Mouse (Mus musculus) testis, postnatal 10 days (tissue): ENCODE data around the gene Chpt1.
"Not testable (repeated sequence)": the region's sequence is repeated elsewhere in the genome, so short reads cannot be mapped to it uniquely, and the experiment has no call there.

Experiments used
- DNase-seq: peaks from one replicate; pipeline ENCODE4 v3.0.0; 2021; ENCODE audit warnings: low spot score

The Chpt1 gene

DNA sequence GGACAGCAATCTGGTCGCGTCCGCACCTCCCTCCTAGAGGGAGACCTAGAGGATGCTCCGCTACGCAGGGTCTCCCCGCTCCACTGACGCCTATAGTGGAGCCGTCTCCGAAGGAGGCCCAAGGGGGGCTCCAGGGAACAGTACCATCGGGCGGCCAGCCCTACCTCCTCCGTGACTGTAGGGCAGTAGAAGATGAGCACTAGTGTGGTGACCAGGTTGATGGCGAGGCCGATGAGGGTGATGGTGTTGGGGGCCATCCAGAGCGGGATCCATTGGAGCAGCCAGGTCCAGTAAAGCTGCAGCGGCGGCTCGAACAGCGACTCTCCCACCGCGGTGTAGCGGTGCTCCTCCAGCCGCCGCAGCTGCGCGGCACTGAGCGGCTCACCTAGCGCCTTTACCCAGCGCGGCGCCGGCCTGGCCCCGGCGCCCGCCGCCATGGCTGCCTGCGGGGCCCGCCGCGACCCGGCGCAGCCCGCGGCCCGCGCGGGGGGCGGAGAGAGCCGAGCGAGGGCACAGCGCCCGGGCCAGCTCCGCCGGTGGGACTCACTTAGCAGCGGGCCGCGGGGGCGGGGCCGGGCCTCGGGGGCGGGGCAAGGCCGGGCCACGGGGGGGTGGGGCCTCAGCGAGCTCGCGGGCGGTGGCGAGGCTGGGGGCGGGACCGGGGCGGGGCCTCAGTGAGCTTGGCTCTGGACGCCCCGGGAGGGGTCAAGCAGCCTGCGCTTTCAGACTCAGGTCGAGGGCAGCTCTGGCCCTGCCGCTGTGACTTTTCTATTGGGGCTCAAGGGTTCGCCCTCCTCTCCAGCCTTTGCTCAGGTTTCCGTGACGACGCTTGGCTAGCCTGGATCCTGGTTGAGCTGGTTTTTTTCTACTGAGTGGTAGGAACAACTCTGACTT, at the start of gene Chpt1:
Gene Chpt1, minus strand, starts transcription at position 653 of the 894 bp plus-strand sequence.
- DNase-seq = peak; percentile 95

DNA sequence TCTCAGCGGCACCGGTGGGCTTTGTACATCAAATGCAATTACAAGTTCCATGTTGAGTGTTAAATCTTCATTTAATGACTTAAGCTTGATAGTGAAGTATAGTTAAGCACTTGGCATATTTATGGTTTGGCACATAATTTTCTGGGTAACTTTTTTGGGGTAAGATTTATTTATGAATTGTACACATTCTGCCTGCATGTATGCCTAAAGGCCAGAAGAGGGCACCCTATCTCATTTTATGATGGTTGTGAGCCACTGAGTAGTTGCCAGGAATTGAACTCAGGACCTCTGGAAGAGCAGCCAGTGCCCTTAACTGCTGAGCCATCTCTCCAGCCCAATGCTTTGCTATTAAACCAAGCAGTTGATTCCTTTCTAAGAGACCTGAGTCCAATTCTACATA, 48.9 kb upstream of the Chpt1 start:
- DNase-seq = no peak

DNA sequence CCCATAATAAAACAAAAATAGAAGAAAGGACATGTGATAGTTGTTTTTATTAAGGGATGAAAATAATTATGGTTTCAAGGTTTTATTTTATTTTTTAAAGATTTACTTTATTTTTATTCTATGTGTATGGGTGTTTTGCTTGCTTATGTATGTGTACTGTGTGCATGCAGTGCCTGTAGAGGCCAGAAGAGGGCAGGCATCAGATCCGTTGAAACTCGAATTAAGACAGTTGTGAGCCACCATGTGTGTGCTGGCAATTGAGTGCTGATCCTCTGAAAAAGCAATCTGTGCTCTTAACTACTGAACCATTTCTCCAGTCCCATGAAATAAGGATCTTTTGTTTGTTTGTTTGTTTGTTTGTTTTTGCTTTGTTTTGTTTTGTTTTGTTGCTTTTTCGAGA, 46.4 kb upstream of the Chpt1 start:
- no peak for DNase-seq

DNA sequence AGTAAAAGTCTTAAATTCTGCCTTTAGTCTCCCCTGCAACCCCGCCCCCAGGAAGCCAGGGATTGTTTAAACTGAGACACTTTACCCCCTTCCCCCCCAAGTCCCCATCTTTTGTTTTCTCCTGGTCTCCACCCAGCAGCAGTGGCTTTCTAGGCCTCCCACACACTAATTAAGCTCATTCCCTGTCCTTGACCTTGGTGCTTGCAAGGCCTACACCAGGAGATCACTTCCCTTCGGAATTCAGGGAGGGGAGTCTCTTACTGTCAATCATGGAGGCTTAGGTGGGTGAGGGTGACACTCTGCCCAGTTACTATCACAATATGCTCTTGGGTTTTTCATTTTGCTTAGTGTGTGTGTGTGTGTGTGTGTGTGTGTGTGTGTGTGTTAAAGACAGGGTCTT, 43.8 kb upstream of the Chpt1 start:
- no peak for DNase-seq

DNA sequence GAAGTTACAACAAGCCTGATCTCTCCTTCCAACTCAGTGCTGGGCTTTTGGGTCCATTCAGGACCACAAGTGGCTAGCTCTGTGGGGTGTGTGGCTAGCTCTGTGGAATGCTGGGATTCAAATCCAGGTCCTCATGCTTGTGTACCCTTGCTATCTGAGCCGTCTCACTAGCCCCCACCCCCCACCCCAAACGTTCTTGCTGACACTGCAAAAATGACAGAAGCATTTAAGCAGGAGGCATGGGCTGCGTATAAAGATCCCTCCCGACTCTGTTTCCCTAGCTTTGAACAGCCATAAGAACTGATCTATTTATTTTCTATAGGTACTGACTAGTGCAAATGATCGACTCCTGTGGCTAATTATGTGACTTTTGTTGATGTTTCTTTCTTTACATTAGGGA, 26.8 kb upstream of the Chpt1 start:
- DNase-seq = no peak

DNA sequence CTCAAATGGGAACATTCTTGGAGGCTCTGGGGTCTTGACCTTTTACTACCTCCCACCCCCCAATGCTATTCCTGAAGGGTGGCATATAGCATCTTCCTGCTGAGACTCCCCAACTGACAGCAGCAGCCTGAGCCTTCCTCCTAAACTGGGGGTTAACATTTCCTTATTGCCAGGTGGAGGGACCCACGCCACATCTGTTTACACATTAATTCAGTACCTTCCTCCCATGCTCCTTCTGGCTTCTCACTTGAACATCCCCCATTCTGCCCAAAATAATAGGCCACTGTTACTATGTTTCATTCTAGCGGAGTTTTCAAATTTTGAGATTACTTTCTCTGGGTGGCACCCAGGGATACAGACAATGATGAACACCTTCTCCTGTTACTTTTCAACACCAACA, 20.1 kb upstream of the Chpt1 start:
- DNase-seq = no peak

DNA sequence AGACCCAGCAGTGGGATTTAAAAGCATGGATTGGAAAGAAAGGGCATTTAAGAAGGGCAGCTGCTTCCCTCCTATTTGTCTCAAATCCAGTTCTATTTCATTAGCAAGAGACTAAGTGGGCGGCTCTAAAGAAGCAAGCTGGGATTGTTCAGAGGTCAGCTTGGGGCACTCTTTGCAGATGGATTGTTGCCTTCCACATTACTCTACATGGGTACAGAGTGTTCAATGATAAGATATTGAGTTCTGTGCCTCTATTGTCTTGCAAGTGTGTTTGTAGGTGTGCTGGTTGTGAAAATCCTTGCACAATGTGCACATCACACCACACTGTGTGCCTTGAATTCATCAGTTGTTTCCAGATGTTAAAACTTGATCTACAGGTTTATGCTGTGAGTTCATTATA, 19.3 kb upstream of the Chpt1 start:
- DNase-seq = no peak

DNA sequence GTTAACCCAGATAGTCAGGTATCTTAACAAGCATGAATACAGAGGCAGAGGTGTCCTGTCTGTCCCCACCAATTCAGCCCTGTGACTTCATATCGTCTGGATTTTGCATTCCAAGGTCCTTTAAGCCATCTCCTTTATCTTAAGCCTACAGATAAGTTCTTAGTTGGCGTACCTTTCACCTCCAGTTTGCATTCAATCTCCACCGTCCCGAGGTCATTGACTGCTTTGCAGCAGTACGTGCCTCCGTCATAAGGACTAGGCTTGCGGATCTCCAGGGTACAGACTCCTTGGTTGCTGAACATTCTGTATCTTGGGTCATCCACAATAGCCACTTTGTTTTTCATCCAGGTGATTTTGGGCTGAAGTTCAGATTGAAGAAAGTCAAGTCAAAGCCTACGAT, 18.9 kb upstream of the Chpt1 start:
- no peak for DNase-seq

DNA sequence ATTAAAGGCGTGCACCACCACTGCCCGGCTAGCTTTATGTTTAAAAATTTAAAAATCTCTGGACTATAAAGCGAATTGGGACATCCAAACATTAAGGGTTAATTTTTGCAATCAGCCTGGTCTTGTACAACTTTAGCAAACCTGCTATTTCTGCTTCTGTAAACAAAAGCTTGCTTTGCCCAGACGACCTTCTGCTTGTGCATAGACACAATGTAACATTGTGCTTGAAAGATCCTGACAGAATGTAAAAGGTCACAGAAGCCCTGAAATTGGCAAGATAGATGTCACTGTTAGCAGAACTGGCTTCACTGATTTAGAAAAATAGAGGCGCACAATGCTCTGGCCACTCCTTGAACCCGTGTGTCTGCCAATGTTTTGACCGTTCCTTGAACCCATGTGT, 11.2 kb upstream of the Chpt1 start:
- DNase-seq = not testable (repeated sequence)

DNA sequence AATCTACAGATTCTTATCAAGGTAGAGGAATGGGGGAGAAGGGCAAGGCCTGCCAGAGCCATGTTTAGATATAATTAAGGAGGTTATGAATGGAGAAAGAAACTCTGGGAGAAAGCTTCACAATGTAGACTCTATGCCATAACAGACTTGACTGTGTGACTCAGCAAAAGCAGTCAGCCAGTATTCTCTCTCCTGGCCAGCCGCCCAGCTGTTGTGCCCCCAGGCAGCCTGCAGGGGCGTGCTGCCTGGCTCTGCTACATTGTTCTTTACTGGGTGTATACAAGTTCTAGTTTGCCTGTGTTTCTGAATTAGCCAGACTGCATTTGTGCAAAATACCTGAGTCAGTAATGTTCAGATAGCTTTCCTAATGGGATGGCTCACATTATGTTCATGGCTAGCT, 10.6 kb upstream of the Chpt1 start:
- peak; percentile 83 for DNase-seq

DNA sequence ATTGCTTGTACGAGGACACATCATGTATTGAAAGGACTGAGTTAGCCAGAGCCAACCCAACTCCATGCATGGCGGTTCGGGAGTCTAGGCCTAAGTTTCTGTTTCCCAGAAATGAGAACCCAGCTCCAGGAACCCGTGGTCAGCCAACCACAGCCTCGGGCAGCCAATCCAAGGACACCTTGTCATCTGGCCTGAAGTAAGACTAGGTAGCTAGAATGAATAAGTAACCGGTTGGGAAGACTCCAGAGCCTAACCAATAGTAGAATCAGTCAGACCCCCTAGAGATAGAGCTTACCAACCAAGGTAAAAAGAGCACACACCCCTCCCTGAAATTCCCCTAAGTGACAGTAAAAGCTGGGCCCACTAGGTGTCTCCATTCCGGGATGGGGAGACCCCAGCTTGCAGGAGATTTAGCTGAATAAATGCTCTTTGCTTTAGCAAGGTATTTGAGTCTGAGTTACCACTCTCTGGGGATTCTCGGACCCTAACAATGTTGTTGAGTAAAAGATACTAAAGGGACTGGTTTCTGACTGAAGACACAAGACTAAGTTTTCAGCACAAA, 9.8 kb upstream of the Chpt1 start:
- no peak for DNase-seq

DNA sequence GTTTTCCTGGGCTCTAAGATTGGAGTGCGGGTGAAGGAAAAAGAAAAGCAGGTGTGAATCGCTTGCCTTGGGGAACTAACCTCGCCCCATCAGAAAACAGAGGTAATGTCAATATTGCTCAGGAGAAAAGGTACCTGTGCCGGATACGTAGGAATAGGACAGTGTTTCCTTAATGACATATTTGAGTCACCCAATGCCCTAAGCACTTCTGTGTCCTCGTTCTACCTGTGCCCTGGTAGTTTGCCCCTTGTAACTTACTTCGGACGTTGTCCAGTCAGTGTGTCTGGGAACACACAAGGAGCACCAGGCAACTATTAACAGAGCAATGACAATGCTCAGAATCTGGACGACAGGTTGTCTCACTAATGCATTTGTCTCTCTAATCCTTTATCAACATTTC, 7.5 kb upstream of the Chpt1 start:
- no peak for DNase-seq

DNA sequence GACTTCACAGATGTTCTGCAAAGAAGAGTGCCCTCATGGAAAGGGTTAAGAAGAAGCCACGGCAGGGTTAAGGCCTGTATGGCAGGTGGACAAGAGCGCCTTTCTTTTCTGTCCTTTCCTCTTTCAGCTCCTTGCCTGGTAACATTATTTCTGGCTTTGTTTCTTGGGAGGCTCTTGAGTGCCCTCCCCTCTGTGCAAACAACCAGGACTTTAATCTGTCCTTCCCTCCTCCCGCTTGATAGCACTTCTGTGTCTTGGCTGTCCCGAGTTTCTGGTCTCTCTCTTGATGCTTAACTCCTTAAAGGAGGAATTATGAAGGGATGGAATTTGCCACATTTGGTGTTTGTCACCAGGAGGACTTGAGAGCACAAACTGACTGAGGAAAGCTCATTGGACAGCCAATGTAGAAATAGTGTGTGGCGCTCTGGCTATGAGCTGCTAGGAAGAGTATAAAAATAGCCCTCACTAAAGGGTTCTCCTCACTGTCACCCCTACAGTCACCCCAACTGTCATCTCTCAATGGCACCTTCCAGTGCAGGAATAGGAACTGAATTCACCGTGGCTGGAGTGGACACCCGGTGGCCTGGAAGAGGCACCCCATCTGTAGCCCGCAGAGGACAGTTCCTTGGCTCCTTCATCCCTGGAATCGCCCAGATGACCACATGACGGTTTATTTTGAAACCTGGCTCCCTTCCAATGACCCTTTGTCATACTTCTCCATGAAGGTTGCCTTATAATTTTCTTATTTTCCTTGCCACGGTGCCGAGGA, 6.8 kb upstream of the Chpt1 start:
- DNase-seq = no peak

DNA sequence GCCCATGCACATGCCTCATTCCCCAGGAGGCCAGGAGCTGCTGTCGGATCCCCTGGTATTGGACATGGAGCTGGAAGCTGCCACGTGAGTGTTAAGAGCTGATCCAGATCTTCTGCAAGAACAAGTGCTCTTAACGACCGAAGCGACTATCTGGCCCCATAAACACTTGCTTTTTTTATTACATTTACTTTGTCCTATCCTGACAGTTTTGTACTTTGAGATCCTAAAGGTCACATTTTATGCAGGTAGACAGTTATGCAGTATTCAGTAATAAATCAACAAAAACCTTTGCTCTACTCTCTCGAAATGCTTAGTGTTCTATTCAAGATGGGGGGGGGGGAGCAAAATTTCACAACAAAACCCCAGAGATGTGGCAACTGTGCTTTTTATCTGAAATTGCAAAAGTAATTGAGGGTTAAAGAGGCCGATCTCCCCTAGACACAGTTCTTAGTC, 3.8 kb upstream of the Chpt1 start:
- DNase-seq = no peak

DNA sequence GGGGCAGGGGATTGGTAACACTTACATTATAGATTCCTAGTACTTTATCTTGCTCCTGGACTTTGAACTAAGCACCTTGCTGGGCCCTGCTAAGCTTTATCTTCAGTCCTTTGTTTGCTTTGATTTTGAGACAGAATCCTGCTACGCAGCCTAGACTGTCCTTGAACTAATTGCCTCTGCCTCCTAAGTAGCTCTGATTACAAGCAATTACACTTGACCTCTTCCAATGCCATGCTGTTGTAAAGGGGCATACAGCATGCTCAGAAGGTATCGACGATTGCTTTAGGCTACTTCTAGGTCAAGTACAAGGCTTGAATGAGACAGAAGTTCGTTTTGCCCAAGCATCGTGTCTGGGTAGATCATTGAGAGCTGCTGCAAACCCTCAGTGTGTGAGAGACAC, 1.4 kb upstream of the Chpt1 start:
- no peak for DNase-seq

DNA sequence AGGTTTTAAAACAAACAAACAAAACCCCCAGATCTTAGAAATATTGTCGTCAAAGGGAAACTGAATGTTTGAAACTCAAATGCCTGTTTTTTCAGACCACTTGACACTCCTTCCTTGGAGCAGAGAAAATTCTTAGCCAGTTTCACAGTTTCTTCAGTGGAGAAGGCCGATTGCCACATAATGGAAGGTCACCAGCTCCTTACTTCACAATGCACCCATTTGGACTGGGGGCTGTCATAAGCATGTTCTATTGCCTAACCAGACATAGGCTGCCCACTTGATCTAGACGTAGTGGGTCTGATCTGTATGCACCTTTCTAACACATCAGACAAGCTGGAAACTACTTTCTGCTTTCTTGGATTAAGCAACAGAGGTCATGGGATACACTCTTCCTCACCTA, 608 bp upstream of the Chpt1 start:
- no peak for DNase-seq

DNA sequence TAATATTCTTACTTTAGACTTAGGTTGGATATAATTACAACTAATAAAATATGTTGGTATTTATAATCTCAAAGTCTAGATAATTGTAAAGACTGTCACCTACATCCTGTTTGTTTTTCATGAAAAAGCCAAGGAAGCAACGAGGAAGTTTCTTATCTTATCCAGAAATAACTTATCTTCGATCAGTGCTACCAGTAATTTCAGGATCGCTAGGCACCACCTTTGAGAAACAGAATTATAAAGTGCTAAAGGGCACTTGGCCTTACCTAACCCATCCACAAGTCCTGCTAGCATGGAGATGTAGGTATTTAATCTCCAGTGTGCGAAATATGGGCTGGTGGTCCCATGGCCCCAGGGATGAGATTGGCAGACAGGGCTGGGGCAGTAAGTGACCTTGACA, 954 bp downstream of the Chpt1 start:
- DNase-seq = no peak

DNA sequence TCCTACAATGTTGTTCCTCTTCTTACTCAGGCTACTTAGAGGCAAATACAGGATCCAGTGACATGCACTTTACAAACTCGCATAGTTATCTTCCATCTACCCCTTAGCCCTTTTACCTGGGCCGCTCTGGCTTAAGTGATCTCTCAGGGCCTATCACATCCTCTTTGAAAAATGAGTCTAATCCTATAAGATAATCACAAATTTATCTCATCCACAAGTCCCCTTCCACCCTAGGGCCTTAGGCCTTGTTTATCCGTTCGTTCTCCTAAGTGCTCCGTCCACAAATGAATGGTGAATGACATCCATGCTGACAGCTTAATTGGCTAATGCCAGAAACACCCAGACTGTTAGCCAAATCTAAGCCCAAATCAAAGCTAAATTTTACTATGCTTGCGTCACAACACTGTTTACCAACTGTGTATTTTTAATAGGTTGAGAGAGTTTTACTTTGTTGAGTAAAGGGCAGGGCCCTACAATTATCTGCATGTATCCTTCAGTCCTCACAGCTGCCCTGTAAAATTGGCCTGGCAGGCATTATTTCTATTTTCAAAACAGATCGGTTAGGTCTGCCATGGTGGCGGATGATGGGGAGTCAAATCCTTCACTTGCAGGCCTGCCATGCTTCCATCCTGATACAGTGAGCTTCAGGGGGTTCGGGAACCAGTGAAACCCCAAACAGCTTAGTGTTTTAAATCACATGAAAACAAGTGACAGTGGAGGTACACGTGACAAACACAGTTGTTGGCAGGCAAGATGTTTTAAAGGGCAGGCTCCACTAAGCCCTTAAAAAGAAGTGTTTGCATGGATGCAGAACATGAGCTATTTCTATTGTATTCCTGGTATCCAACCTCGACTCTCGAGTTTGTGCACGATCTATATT, 1.7 kb downstream of the Chpt1 start:
- DNase-seq = no peak

DNA sequence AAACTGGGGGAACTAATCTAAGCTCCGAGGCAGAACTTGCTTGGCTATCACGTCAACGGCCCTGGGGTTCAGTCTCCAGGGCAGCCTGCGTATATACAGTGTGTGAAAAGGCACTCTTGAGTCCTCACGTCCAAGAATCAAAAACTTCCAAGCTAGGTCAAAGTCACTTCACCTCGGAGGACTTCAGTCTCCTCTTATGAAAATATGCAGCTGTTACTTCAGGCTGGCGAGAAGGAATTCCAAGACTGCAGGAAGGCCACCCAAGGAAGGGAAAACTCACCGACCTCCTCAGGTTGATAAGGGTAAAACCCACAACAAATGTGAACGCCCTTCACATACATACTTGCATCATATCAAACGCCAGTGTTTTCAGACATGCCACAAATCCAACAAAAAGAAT, 2.5 kb downstream of the Chpt1 start:
- no peak for DNase-seq

DNA sequence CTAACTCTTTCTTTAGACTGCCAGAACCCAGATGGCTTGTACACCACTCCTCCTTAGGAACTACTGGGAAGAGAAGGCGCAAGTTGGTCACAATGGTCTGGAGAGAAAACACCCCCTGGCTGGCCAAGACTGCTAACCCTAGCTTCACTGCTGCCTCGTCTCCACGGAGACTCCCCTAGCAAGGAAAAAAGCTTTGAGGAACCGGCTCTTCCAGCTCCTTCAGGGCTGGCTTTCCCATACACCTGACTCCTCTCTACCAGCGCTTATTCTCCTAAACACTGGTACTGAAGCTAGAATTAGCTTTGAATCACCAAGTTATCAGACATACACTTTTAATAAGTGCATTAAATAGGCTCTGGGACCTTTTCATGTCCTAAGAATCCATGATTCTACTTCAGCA, 3.9 kb downstream of the Chpt1 start:
- no peak for DNase-seq

DNA sequence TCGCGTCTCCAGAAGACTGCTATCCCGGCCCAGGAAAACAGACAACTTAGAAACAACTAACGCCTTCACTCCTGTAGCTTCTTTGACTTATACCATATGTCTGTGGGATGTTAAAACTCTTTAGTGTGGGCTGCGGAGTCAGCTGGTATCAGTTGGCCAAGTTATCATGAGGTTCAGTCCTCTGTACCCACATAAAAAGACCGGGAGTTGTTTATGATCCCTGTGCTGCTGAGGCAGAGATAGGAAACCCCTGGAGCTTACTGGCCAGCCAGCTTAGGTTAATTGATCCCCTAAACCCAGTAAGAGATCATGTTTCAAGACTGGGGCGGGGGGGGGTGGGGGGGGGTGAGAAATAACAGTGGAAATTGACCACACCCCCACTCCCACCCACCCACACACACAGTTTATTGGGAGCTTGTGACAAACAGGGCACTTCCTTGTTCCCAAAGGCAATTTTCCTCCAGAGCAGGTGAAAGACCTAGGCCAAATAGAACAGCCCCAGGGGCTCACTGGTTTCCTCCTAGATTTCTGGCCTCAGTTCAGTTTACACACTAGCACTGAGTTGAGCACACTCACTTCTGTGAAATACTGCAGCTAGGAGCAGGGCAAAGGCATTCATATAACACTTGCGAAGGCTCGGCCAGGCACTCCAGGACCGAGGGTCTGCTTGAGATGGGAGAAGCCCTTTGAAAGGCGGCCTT, 6.9 kb downstream of the Chpt1 start:
- DNase-seq = no peak
